Mouse (Mus musculus): ENCODE measurements around the gene Nlrx1. TPM values are rescaled to one million over a fixed set of nuclear protein-coding genes. Genes with fewer than 3 reads are reported as not detected.
A peak's percentile ranks its signal among the peaks of the same experiment; 100 is the strongest.
"Not testable (repeated sequence)": the region's sequence is repeated elsewhere in the genome, so short reads cannot be mapped to it uniquely, and the experiment has no call there.

Nlrx1 gene
- polyA plus RNA-seq, 1 experiment from 2014 or later: 7.3 TPM

GRCm38 (mm10) chr9:44307248-44307647, 38.8 kb upstream of the Nlrx1 start:
- Histone ChIP-seq H3K27me3 (ENCODE audit: control insufficient read depth, insufficient read depth, low read length) (no peaks in the 10 kb centered on the region), H3K4me3 (ENCODE audit: low read length) (no peak overlapping the region), H3K27ac (ENCODE audit: low read length) (no peak overlapping the region), H3K4me2 (ENCODE audit: low read depth, low read length) (no peak overlapping the region), H3K9ac (ENCODE audit: low read length) (no peak overlapping the region), H3K4me1 (ENCODE audit: control insufficient read depth, insufficient read depth, low read length) (peaks cover 13% of the 10 kb centered on the region), H3K9me3 (replicated peaks; ENCODE audit: control insufficient read depth, low read length) (no peaks in the 10 kb centered on the region; the same call in 1 of the 2 replicates), H3K36me3 (ENCODE audit: control insufficient read depth, insufficient read depth) (0 out of 2 replicates have a peak, but pooled peaks cover 4% of the 10 kb centered on the region)
- no peak for ATAC-seq (replicated peaks; ENCODE audit: extremely low read depth, insufficient read depth, low FRiP score)
- 77% methylated on average over 2 of the region's 2 CpGs for WGBS

GRCm38 (mm10) chr9:44306532-44306931, 38.1 kb upstream of the Nlrx1 start:
- 90% methylated on average over 6 of the region's 6 CpGs for WGBS
- H3K9ac ChIP-seq (ENCODE audit: low read length): no peak overlapping the region
- ATAC-seq (replicated peaks; ENCODE audit: extremely low read depth, insufficient read depth, low FRiP score): no peak
- H3K4me2 ChIP-seq (ENCODE audit: low read depth, low read length): no peak overlapping the region
- no peak overlapping the region for H3K27ac ChIP-seq (ENCODE audit: low read length)
- H3K9me3 ChIP-seq (replicated peaks; ENCODE audit: control insufficient read depth, low read length): no peaks in the 10 kb centered on the region; the same call in 1 of the 2 replicates
- H3K36me3 ChIP-seq (ENCODE audit: control insufficient read depth, insufficient read depth): peaks cover 10% of the 10 kb centered on the region
- H3K27me3 ChIP-seq (ENCODE audit: control insufficient read depth, insufficient read depth, low read length): no peaks in the 10 kb centered on the region
- H3K4me1 ChIP-seq (ENCODE audit: control insufficient read depth, insufficient read depth, low read length): peaks cover 13% of the 10 kb centered on the region
- no peak overlapping the region for H3K4me3 ChIP-seq (ENCODE audit: low read length)

GRCm38 (mm10) chr9:44305466-44306079, 37.2 kb upstream of the Nlrx1 start, which contains the start of gene Hinfp:
Gene Hinfp (minus strand): TSS chr9:44305671.
- no peaks in the 10 kb centered on the region for H3K27me3 ChIP-seq (ENCODE audit: control insufficient read depth, insufficient read depth, low read length)
- no peaks in the 10 kb centered on the region; the same call in 1 of the 2 replicates for H3K9me3 ChIP-seq (replicated peaks; ENCODE audit: control insufficient read depth, low read length)
- peaks cover 11% of the 10 kb centered on the region for H3K4me1 ChIP-seq (ENCODE audit: control insufficient read depth, insufficient read depth, low read length)
- H3K4me2 ChIP-seq (ENCODE audit: low read depth, low read length): peak within 1 kb of the TSS; percentile 92
- under 1% methylated on average over 54 of the region's 54 CpGs for WGBS
- peak within 1 kb of the TSS; percentile 81 for H3K27ac ChIP-seq (ENCODE audit: low read length)
- ATAC-seq (replicated peaks; ENCODE audit: extremely low read depth, insufficient read depth, low FRiP score): peak; percentile 99
- H3K9ac ChIP-seq (ENCODE audit: low read length): peak within 1 kb of the TSS; percentile 97
- H3K4me3 ChIP-seq (ENCODE audit: low read length): peak within 1 kb of the TSS; percentile 94
- peaks cover 10% of the 10 kb centered on the region for H3K36me3 ChIP-seq (ENCODE audit: control insufficient read depth, insufficient read depth)

- Histone ChIP-seq H3K4me1 (ENCODE audit: control insufficient read depth, insufficient read depth, low read length) (peaks cover 11% of the 10 kb centered on the region), H3K36me3 (ENCODE audit: control insufficient read depth, insufficient read depth) (peaks cover 53% of the 10 kb centered on the region)
- H3K4me2 ChIP-seq (ENCODE audit: low read depth, low read length); H3K27me3 ChIP-seq (ENCODE audit: control insufficient read depth, insufficient read depth, low read length); H3K4me3 ChIP-seq (ENCODE audit: low read length); ATAC-seq (replicated peaks; ENCODE audit: extremely low read depth, insufficient read depth, low FRiP score); H3K9me3 ChIP-seq (replicated peaks; ENCODE audit: control insufficient read depth, low read length); H3K9ac ChIP-seq (ENCODE audit: low read length); H3K27ac ChIP-seq (ENCODE audit: low read length): not testable (repeated sequence)
- WGBS: 88% methylated on average over 3 of the region's 3 CpGs
Measured at GRCm38 (mm10) chr9:44300001-44300400, 31.6 kb upstream of the Nlrx1 start.

- 70% methylated on average over 3 of the region's 3 CpGs for WGBS
- no peaks in the 10 kb centered on the region for H3K27me3 ChIP-seq (ENCODE audit: control insufficient read depth, insufficient read depth, low read length)
- H3K4me1 ChIP-seq (ENCODE audit: control insufficient read depth, insufficient read depth, low read length): peaks cover 12% of the 10 kb centered on the region
- H3K27ac ChIP-seq (ENCODE audit: low read length): no peak overlapping the region
- no peak overlapping the region for H3K4me2 ChIP-seq (ENCODE audit: low read depth, low read length)
- no peak overlapping the region for H3K4me3 ChIP-seq (ENCODE audit: low read length)
- no peak for ATAC-seq (replicated peaks; ENCODE audit: extremely low read depth, insufficient read depth, low FRiP score)
- H3K9ac ChIP-seq (ENCODE audit: low read length): no peak overlapping the region
- H3K36me3 ChIP-seq (ENCODE audit: control insufficient read depth, insufficient read depth): peaks cover 40% of the 10 kb centered on the region
- no peaks in the 10 kb centered on the region for H3K9me3 ChIP-seq (replicated peaks; ENCODE audit: control insufficient read depth, low read length)
Measured at GRCm38 (mm10) chr9:44292490-44292889, 24.1 kb upstream of the Nlrx1 start.

GRCm38 (mm10) chr9:44288959-44289291, 20.5 kb upstream of the Nlrx1 start:
- no peak for ATAC-seq (replicated peaks; ENCODE audit: extremely low read depth, insufficient read depth, low FRiP score)
- WGBS: 9% methylated on average over 11 of the region's 11 CpGs
- no peak overlapping the region for H3K4me3 ChIP-seq (ENCODE audit: low read length)

GRCm38 (mm10) chr9:44288076-44288958, 19.9 kb upstream of the Nlrx1 start, which contains the start of gene Abcg4:
Gene Abcg4 (minus strand): TSS chr9:44288615.
- Histone ChIP-seq H3K4me3 (ENCODE audit: low read length) (peak within 1 kb of the TSS; percentile 69), H3K27ac (ENCODE audit: low read length) (no peak within 1 kb of the TSS), H3K27me3 (ENCODE audit: control insufficient read depth, insufficient read depth, low read length) (peaks cover 4% of the 10 kb centered on the region; the same call in 1 of the 2 replicates), H3K4me2 (ENCODE audit: low read depth, low read length) (peak within 1 kb of the TSS; percentile 95), H3K4me1 (ENCODE audit: control insufficient read depth, insufficient read depth, low read length) (peaks cover 18% of the 10 kb centered on the region), H3K9me3 (replicated peaks; ENCODE audit: control insufficient read depth, low read length) (no peaks in the 10 kb centered on the region), H3K36me3 (ENCODE audit: control insufficient read depth, insufficient read depth) (peaks cover 11% of the 10 kb centered on the region), H3K9ac (ENCODE audit: low read length) (peak within 1 kb of the TSS; percentile 71)
- ATAC-seq (replicated peaks; ENCODE audit: extremely low read depth, insufficient read depth, low FRiP score): peak; percentile 33; the same call in 1 of the 2 replicates
- 1% methylated on average over 38 of the region's 38 CpGs for WGBS

More at GRCm38 (mm10) chr9:44288959-44289291, 20.5 kb upstream of the Nlrx1 start:
- Histone ChIP-seq H3K4me1 (ENCODE audit: control insufficient read depth, insufficient read depth, low read length) (peaks cover 18% of the 10 kb centered on the region), H3K4me2 (ENCODE audit: low read depth, low read length) (peak overlapping the region; percentile 95), H3K27me3 (ENCODE audit: control insufficient read depth, insufficient read depth, low read length) (peaks cover 4% of the 10 kb centered on the region; the same call in 1 of the 2 replicates), H3K9me3 (replicated peaks; ENCODE audit: control insufficient read depth, low read length) (no peaks in the 10 kb centered on the region), H3K9ac (ENCODE audit: low read length) (no peak overlapping the region), H3K36me3 (ENCODE audit: control insufficient read depth, insufficient read depth) (peaks cover 16% of the 10 kb centered on the region), H3K27ac (ENCODE audit: low read length) (no peak overlapping the region)

GRCm38 (mm10) chr9:44287401-44288075, 19.1 kb upstream of the Nlrx1 start:
- WGBS: under 1% methylated on average over 47 of the region's 47 CpGs
- peaks cover 18% of the 10 kb centered on the region for H3K4me1 ChIP-seq (ENCODE audit: control insufficient read depth, insufficient read depth, low read length)
- peaks cover 4% of the 10 kb centered on the region; the same call in 1 of the 2 replicates for H3K27me3 ChIP-seq (ENCODE audit: control insufficient read depth, insufficient read depth, low read length)
- no peaks in the 10 kb centered on the region for H3K9me3 ChIP-seq (replicated peaks; ENCODE audit: control insufficient read depth, low read length)
- H3K4me2 ChIP-seq (ENCODE audit: low read depth, low read length): peak overlapping the region; percentile 95
- H3K27ac ChIP-seq (ENCODE audit: low read length): no peak overlapping the region
- no peak; the same call in 1 of the 2 replicates for ATAC-seq (replicated peaks; ENCODE audit: extremely low read depth, insufficient read depth, low FRiP score)
- H3K9ac ChIP-seq (ENCODE audit: low read length): peak overlapping the region; percentile 71
- peaks cover 8% of the 10 kb centered on the region for H3K36me3 ChIP-seq (ENCODE audit: control insufficient read depth, insufficient read depth)
- H3K4me3 ChIP-seq (ENCODE audit: low read length): peak overlapping the region; percentile 69
